Mouse (Mus musculus): ENCODE data around the gene Rem2. TPM values are rescaled to one million over a fixed set of nuclear protein-coding genes. Genes with fewer than 3 reads are reported as not detected.

Gene Rem2
- polyA plus RNA-seq, 1 experiment from 2014 or later = 19.6 TPM

DNA sequence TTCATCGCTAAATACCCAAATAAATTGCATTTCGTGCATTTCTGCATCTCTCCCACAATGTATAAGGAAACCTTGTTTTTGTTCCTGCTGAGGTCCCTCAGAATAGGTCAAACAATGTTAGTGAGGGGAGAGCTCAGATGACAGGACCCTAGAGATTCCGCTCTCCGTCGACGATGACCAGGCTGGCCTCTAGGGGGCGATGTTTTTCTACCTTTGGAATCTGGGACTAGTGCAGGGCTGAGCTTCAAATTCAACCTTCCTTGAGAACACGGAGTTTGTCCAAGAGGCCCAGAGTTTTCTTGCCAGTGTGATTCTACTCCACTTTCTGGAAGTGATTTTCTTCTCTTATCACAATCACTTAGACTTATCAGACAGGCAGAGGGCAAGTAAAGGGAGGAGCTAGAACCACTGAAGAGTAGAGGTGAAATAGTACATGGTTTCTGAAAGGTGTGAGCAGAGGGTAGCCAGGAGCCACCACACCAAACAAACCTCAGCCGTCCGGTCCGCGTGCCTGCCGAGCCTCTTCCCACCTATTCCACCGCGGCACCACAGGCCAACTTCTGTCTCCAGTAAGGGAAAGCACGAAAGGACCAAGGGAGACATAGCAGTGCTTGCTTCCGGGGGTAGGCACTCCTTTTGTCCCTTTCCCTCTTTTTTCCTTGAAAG is 52.7 kb downstream of the Rem2 start:
- Histone ChIP-seq H3K27ac (ENCODE audit: low read depth, low read length) (no peak overlapping the region; the same call in 1 of the 2 replicates), H3K36me3 (ENCODE audit: control insufficient read depth, insufficient read depth, low read length) (no peaks in the 10 kb centered on the region), H3K9me3 (replicated peaks; ENCODE audit: control insufficient read depth, low read length) (no peaks in the 10 kb centered on the region), H3K4me3 (ENCODE audit: low read depth, low read length) (no peak overlapping the region), H3K4me1 (ENCODE audit: control insufficient read depth, insufficient read depth, low read length) (peaks cover 4% of the 10 kb centered on the region; the same call in 1 of the 2 replicates), H3K9ac (ENCODE audit: low read length) (no peak overlapping the region), H3K4me2 (ENCODE audit: low read length) (no peak overlapping the region), H3K27me3 (replicated peaks; ENCODE audit: control insufficient read depth, insufficient read depth, low read length) (no peaks in the 10 kb centered on the region)
- WGBS = 13% methylated on average over 17 of the region's 17 CpGs
- ATAC-seq (peak; percentile 78), DNase-seq (ENCODE audit: low spot score) (peak; percentile 90)

Other genes with a start within 250 kb of the Rem2 start
- gene Dad1, start 222.0 kb upstream of the Rem2 start, polyA plus RNA-seq (2014; fragmentation: Nextera tagmentation; extraction: Ambion mirVana) = 310 and 372 TPM in 2 replicates
- 61.7 and 63.6 TPM in 2 replicates for gene Abhd4, start 221.9 kb upstream of the Rem2 start, polyA plus RNA-seq (2014; fragmentation: Nextera tagmentation; extraction: Ambion mirVana)
- not detected in 2 replicates for gene Olfr49, start 191.2 kb upstream of the Rem2 start, polyA plus RNA-seq (2014; fragmentation: Nextera tagmentation; extraction: Ambion mirVana)
- 47.8 and 59.0 TPM in 2 replicates for gene Oxa1l, start 115.3 kb upstream of the Rem2 start, polyA plus RNA-seq (2014; fragmentation: Nextera tagmentation; extraction: Ambion mirVana)
- 4.3 and 5.1 TPM in 2 replicates for gene Slc7a7, start 58.3 kb upstream of the Rem2 start, polyA plus RNA-seq (2014; fragmentation: Nextera tagmentation; extraction: Ambion mirVana)
- 274 and 289 TPM in 2 replicates for gene Mrpl52, start 49.2 kb upstream of the Rem2 start, polyA plus RNA-seq (2014; fragmentation: Nextera tagmentation; extraction: Ambion mirVana)
- 48.2 and 51.5 TPM in 2 replicates for gene Mmp14, start 44.5 kb upstream of the Rem2 start, polyA plus RNA-seq (2014; fragmentation: Nextera tagmentation; extraction: Ambion mirVana)
- 19.2 and 21.0 TPM in 2 replicates for gene Lrp10, start 12.0 kb upstream of the Rem2 start, polyA plus RNA-seq (2014; fragmentation: Nextera tagmentation; extraction: Ambion mirVana)
- 98.5 and 103 TPM in 2 replicates for gene Prmt5, start 41.4 kb downstream of the Rem2 start, polyA plus RNA-seq (2014; fragmentation: Nextera tagmentation; extraction: Ambion mirVana)
- gene Haus4, start 78.5 kb downstream of the Rem2 start, polyA plus RNA-seq (2014; fragmentation: Nextera tagmentation; extraction: Ambion mirVana) = 24.9 and 27.3 TPM in 2 replicates
- 3.4 and 4.0 TPM in 2 replicates for gene Ajuba, start 101.5 kb downstream of the Rem2 start, polyA plus RNA-seq (2014; fragmentation: Nextera tagmentation; extraction: Ambion mirVana)
- 6.3 and 8.7 TPM in 2 replicates for gene 4931414P19Rik, start 129.9 kb downstream of the Rem2 start, polyA plus RNA-seq (2014; fragmentation: Nextera tagmentation; extraction: Ambion mirVana)
- 506 and 542 TPM in 2 replicates for gene Psmb5, start 141.9 kb downstream of the Rem2 start, polyA plus RNA-seq (2014; fragmentation: Nextera tagmentation; extraction: Ambion mirVana)
- gene Psmb11, start 145.3 kb downstream of the Rem2 start, polyA plus RNA-seq (2014; fragmentation: Nextera tagmentation; extraction: Ambion mirVana) = not detected in 2 replicates
- not detected in 2 replicates for gene Gm17606, start 164.9 kb downstream of the Rem2 start, polyA plus RNA-seq (2014; fragmentation: Nextera tagmentation; extraction: Ambion mirVana)
- 4.8 and 5.7 TPM in 2 replicates for gene Cdh24, start 165.3 kb downstream of the Rem2 start, polyA plus RNA-seq (2014; fragmentation: Nextera tagmentation; extraction: Ambion mirVana)
- gene 1700123O20Rik, start 210.1 kb downstream of the Rem2 start, polyA plus RNA-seq (2014; fragmentation: Nextera tagmentation; extraction: Ambion mirVana) = 89.3 and 91.5 TPM in 2 replicates
- gene Acin1, start 210.8 kb downstream of the Rem2 start, polyA plus RNA-seq (2014; fragmentation: Nextera tagmentation; extraction: Ambion mirVana) = 121 and 140 TPM in 2 replicates
- 0.14 and 0.15 TPM in 2 replicates for gene Gm29776, start 222.7 kb downstream of the Rem2 start, polyA plus RNA-seq (2014; fragmentation: Nextera tagmentation; extraction: Ambion mirVana)
- gene Cebpe, start 236.1 kb downstream of the Rem2 start, polyA plus RNA-seq (2014; fragmentation: Nextera tagmentation; extraction: Ambion mirVana) = not detected in 2 replicates

Measured in forebrain, embryonic 14.5 days (tissue).